Mouse (Mus musculus): Measurements from ENCODE around the gene Asic2.
A peak's percentile ranks its signal among the peaks of the same experiment; 100 is the strongest.

Asic2 gene

DNA sequence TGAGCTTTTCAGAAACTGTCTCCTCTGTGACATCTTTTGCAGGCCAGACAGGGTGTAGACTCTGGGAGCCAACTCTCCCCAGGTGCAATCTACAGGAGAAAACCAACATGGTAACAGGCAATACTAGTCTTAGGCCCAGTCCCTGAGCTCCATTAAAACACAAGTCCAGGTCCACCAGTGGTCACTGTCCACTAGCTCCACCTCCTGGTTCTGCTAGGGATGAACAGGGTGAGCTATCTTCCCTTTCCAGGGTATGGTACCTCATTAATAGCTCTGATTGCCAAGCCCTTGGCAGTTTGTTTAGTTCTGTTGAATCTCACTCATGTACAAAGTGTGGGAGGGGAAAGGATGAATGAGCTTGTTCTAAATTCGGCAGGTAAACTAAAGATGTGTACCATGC, 270.2 kb downstream of the Asic2 start:
- DNase-seq: no peak

DNA sequence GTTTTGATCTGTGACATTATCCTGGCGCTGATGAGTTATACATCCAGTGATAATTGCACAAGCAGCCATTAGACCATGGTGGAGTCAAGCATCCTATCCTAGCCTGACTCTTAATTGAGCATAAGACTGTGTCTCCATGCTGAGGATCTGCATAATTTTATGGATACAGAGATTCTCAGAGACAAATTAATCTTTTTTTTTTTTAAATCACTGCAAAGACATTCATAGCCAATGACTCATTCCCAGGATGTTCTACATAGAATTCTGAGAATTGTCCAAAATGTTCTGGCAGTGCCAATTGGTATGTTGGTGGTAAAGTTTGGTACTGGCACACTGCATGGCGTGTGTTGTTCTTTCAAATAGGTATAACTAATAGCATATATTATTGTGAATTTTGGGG, 272.8 kb downstream of the Asic2 start:
- DNase-seq: no peak

DNA sequence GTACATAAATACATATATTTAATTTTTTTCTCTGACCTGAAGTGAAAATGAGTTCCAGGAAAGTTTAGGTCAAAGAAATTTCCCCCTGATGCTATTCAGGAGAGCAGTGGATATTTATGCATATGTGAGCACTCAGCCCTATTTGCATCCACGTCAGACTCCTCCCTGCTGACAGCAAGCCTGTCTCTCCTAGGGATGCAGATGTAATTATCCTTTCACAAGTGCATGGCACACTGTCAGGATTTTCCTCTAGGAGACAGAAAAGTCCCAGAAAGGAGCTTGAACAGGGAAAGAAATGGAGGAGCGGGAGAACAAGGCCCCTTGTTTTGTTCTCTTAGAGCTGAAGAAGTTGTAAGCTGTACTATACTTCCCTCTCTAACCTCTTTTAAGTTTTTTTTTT, 287.7 kb downstream of the Asic2 start:
- DNase-seq: no peak

DNA sequence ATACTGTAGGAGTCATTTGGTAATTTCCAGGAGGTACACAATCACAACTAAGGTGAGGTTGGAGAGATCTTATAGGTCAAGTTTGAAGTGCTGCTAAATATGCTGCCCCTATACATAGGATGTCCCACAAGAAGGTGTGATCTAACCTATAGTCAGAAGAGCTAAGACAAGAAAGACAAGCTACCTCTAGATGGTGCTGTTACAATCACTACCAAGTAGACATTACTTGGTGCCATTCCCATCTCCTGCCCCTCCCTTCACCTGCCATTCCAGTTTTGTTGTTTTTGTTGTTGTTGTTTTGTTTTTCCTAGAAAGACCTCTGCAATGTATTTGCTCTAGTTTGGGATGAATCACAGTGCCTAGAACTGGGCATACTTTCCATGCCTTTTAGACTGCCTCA, 296.5 kb downstream of the Asic2 start:
- DNase-seq: no peak

DNA sequence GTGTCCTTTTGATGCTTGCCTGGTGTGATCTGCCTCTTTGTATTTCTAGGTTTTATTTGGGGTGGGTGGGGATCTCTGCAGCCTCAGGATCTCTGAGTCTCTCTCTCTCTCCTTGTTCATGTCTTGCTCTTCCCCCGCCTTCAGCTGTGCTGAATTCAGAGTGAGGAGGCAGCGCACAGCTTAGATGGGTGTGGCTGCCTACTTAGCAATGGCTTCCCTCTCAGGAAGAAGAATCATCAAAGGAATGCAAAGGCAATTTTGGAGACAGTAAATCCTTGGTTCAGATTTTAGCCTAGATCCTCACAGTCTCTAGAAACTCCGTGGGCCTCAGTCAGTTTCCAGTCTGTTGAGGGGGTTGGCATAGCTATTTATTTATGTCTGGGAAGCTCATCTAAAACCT, 297.8 kb downstream of the Asic2 start:
- DNase-seq: no peak

DNA sequence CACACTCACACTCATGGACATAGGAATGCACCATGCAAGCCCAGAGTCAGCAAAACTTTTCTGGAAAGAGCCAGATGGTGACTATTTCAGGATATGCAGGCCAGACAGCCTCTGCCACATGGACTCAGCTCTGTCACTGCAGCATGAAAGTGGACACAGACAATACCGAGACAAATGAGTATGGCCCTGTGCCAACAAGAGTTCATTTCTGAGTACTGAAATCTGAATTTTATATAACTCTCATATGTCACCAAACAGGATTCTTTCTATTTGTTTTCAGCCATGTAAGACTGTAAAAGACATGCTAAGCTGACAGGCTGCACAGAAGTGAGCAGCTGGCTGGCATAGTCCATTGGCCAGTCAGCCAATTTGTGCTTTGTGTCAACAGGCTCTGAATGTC, 309.4 kb downstream of the Asic2 start:
- no peak for DNase-seq

DNA sequence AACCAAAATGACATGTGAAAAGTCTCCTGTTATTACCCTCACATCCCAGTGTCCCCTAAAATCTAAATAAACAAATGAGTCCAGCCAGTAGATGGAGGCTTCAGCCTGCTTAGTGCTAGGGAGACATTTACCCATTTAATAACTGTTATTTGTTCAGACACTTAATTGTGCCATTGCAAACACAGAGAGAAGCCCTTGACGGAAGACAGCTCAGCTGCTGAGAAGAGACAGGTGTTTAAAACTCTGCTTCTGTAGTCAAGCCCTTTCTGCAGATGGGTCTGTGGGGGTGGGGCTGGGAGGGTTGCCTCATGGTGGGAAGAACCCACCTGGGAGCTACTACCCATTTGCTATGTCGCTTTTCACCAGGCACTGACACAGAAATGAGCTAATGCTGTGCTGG, 311.1 kb downstream of the Asic2 start:
- no peak for DNase-seq

DNA sequence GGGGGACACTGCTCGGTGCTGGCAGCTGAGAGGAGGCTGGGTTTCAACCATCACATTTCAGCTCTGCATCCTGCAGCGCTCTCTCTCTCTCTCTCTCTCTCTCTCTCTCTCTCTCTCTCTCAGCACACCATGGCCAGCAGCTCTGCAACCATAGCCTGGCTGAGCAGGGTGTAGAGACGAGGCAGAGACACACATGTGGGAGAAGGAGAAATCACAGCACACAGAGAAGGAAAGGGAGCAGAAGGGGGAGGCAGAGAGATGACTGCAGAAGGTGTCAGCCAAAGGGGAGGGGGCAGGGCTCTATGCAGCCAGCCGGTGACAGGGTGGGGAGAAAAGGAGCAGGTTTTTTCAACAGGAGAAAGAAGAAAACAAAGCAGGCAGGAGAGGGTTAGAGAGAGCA, 320.4 kb downstream of the Asic2 start:
- DNase-seq: no peak

DNA sequence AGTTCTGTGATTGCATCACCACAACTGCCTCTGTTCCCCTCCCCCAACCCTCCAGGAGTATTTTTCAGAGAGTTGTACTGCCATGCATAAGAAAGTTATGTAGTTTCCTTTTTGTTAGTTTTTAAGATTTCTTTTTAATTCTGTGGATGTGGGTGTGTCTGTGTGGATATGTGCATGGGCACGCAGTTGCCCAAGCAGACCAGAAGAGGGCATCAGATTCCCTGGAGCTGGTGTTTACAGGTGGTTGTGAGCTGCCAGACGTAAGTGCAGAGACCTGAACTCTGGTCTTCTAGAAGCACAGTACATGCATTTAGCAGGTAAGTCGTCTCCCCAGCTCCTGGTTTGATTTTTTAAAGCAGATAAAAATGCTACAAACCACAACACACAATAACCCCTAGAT, 322.7 kb downstream of the Asic2 start:
- no peak for DNase-seq

DNA sequence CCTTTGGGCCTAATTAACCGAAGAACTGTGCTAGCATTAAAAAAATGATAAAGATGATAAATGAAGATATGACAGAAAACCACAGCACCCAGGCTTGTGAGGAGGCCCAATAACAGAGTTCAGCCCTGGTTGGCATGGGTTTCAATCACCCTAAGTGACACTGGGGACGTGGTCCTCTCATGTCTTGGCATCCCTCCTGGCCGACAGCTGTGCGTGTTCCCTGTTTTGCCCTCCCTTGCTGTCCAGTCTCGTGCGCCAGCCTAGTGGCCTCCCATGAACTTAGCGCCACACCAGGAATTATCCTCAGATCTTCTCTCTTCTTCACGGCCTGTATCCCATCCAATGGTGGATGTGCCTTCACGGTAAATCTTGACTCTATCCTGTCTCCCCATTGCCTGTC, 331.9 kb downstream of the Asic2 start:
- no peak for DNase-seq

DNA sequence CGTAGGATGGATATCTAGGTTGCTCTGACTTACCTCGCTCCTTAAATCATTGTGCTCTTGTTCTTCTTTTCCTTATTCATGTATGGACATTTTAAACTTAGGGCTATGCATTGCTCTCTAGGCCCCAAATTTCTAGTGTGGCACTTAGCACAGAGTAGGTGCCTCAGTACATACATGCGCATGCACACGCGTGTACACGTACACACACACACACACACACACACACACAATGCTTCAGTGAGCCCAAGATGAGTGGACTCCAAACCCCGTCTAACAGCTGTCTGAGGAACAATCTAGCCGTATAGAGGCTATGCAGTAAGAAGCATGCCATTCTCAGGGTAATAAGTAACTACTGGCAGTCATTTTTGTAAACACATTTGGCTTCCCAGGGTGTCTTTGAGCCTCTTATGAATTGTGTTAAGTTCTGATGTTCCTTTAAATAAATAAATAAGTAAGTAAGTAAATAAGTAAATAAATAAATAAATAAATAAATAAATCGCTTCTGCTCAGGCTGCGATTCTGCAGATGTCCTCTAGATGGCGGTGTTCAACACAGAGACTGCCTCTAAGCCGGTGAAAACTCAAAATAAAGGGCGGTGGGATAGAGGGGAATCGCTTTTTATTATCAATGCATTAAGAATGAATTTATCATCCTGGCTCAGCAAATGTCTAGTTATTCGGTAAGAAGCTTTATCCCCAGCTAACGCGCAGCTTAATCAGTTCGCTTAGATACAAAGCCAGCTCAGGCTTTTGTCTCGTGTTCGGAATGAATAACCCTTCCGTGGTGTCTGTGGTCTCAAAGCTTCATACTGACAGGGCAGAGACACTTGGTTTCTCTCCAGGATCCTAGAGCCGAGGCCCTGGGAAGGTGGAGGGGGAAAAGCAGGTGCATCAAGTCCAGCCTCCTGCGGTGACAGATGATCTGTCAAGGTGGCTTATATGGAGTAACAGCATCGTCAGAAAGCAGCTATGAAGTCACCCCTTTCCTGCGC, 333.6 kb downstream of the Asic2 start:
- DNase-seq: peak; percentile 7

DNA sequence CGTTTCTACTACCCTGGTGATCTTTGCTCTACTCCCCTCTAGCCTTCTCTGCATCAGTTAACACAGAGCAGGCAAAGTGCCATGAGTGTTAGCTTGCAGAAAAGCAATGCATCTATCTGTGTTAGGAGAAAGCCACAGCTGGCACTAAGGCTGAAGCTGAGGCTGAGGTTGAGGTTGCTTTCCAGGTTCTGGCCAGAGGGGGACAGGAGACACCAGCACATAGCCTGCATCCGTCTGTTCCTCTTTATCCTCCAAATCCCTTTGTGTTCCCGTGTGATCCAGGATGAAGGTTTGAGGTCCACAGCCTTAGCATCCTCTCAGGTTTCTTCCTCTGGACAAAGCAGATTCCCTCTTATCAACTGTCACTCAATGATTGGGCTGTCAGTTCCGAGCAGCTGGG, 343.1 kb downstream of the Asic2 start:
- no peak for DNase-seq

DNA sequence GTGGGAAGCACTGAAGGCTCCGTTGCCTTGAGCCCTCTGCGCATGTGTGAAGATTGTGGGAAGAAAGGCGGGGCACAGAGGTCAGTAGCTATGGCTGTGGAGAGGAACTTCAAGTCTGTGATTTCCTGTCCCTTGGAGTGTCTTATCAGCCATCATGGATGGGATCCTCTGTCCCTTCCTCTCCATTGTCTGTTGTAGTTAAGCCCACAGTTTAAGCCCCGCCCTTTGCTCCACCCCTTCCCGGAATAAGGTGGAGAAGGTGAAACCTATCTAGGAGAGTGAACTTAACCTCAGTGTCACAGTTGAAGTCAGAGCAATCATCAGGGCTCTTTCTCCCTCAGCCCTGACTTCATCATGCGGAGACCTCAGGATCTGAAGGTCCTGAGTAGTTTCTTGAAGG, 347.7 kb downstream of the Asic2 start:
- no peak for DNase-seq

DNA sequence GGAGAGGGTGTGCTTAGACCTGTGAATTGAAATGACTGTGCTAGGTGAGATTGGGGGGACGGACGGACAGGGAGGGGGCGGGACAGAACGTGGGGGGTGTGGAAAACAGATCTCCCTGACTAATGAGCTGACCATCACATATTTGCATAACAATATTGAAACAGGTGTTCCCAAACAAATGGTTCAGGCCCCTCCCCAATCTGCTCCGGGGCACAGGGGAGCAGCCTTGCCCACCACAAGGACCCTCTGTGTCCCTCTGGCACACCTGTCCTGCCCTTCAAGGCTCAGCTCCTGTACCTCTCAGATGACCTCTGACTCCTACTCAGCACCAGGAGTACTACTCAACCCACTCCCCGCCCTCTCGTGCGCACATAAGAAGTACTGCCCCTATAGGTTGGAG, 351.8 kb downstream of the Asic2 start:
- DNase-seq: no peak

DNA sequence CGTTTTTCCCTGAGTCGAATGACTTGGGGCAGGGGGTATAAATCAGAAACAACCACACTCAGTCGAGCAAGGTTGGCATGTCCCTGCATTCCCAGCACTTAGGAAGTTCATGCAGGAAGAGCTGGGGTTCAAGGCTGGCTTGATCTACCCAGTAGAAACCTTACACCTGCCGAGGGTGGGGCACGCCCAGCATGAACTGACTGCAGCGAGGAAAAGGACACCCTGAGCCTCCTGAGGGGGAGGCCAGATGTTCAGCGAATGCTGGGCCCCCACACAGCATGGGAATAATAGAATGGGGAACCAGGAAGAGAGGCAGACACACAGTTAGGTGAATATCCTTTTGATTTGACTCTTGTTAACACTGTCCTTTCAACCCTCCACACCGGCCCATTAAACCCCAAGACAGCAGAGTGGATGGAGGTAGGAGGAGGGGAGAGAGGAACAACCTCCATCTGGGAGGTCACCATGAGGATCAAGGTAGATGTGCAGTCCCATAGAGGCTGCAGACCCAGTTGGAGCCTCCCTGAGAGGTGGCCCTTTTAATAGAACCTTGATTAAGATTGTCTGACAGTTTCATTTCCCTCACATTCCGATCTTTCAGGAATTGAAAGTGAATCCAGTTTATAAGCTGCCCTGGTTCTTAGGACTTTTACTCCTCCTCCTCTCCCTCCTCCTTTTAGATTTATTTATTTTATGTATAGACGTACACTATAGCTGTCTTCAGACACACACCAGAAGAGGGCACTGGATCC, 354.2 kb downstream of the Asic2 start:
- no peak for DNase-seq

DNA sequence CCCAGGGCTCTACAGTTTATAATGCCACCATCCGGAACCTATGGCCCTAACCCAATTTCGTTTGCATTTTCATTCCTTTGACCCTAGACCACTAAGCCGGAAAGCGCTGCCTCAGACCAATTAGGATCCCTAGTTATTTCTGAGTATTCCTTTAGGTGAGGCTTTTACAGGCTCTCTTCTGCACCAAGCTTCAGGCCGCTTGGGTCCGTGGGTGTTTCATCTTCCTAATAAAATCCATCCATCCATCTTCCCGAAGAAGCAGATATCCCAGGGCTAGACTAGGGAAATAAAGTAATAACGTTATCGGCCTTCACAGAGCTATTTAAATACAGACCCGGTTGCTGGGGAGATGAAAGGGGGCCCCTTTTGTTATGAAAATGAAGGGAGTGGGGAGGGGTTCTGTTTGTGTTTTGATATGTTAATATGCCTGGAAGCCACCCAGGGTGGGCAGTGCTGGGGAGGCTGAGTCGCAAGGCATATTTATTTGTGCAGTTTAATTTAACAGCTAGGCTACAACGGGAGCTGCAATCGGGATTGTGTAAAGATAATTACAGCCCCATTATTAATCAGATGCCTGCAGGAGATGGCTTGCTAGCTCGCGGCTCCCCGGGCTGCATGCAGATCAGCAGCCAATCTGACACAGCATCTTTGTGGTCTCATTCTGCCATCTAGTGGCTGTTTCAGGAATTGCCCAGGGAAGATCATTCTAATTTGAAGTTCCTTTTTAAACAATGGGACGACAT, 355.3 kb downstream of the Asic2 start:
- peak; percentile 9 to 43 for DNase-seq

DNA sequence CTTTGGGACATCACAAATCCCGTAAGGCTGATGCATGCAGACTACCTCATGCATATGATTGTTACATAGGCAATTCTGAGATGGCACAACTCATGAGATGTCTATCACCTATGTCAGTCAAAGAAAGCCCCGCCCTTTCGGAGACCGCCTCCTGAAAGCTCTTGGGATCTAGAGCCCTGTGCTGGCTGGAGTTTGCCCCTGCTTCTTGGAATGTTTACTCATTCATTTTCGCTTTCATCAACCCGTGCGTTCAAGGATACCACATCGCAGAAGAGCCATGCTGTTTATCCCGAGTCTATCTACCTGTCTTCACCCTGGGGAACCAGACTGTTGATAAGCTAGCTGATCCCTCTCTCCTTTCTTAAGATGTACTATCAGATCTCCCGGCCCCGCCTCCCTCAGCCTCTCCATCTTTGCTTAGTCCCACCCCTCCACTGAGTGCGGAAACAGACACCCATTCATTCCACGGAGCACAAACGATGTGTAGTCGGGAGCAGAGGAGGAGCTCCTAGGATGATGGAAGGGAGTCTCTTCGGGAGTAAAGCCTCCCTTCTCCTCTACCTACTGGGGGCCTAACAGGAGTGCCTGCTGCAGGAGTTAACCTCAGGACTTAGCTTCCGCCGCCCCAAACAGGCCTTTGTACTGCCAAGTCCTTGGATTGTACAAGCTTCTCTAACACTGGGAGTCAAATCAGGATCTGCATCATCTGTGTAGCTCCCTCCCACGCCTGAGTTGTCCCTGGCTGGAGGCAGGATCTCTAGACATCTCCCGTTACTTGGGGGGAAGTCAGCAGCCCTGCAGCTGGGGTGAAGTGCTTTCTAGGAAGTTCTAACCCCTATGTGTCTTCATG, 356.1 kb downstream of the Asic2 start:
- DNase-seq: no peak

DNA sequence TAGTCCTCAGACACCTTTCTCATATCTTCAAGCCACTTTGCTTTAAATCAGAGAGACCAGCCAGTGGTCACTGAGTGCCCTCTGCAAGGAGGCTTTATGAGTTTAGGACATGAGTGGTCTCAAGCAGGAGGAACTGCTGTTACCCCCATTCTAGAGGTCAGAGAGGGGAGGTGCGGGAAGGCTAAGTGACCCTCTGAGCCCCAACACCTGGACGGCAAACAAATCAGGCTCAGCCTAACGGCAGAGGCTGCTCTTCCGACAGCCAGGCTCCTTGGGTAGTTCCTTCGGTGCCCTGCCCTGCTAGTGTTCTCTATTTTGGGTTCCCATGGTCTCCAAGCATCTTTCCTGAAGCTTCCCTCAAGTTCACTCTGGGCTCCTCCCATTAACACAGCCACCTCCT, 357.8 kb downstream of the Asic2 start:
- no peak for DNase-seq

DNA sequence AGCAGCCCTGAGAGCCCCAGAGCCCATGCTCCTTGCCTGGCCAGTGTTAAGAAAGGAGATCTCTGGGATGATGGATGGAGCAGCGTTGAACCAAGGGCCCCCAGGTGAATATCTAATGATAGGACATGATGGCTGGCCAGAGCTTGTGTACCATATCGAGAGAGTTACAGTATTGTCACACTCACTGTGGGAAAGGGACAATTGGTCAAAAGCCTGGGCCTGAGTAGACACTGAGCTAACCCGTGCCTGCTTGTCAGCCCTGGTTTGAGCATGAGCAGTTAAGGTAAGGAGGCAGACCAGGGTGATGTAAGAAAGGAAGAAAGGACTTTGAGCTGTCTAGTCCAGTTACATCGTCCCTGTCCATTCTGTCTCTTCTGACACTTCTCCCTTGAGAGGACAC, 365.3 kb downstream of the Asic2 start:
- DNase-seq: no peak

DNA sequence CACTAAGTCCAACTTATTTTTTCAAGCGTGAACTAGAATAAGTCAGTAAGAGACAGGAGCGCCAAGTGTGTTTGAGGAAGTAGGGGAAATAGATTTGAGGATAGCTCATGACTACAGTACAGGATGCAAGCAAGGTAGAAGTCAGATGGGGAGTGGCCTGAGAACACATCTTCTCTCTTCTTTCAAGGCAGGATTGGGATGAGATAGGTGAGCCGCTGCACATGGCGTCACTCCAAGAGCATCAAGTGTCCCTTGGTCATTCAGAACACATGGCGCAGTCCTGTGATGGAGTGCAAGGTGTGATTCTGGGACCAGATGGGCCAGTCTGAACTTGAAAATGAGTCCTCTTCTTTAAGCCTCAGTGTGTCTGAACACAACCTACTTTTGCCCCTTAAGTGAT, 366.5 kb downstream of the Asic2 start:
- no peak for DNase-seq

DNA sequence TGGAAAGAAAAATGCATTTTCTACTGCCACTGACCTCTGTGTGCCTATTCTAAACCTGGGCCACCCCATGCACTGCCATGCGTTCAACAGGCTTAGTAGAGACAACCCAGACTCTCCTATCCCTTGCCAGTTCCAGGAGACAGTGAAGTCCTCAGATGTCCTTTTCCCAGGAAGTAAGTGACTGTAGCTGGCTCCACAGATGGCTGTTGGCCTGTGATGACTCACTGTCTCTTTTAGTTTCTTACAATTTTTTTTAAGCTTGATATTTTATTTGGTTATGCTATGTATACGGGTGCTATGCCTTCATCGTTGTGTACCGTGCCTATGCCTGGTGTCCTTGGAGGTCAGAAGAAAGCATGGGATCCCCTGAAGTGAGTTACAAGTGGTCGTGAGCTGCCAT, 370.7 kb downstream of the Asic2 start:
- DNase-seq: no peak

DNA sequence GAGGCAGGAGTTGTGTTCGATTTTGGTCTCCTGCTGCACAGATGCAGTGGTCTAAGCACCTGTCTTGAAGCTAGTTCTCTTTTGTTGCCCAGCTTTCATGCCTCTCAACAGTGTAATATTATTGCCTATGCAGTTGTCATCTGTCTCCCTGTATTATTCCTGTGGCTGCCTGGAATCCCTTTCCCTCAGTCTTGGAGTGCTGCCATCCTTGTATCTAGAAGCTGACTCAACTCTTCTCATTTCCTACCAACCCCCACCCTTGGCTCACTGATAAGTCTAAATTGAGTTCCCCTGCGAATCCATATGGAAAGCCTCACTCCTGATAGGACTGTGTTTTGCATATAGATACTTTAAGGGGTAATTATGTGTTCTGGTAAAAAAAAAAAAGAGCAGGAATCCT, 373.0 kb downstream of the Asic2 start:
- DNase-seq: no peak

DNA sequence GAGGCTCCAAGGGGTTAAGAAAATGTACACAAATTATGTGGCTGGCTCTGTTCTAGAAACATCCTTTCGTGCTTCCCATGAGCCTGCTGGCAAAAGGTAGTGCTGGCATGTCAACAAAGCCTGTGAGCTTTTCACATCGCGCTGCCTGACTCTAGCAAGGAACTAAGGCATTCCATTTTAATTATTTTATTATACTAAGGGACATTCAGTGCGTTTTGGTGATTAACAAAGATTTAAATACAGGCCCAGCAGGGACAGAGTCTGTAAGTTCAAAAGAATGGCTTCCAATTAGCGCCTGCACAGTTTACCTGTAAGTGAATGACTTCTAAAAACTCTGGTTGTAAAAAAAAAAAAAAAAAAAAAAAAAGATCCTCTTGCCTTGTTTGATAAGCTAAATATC, 375.5 kb downstream of the Asic2 start:
- DNase-seq: no peak
